12 mouse cellular contexts compared by ENCODE assay signal in the genomic region with DNA sequence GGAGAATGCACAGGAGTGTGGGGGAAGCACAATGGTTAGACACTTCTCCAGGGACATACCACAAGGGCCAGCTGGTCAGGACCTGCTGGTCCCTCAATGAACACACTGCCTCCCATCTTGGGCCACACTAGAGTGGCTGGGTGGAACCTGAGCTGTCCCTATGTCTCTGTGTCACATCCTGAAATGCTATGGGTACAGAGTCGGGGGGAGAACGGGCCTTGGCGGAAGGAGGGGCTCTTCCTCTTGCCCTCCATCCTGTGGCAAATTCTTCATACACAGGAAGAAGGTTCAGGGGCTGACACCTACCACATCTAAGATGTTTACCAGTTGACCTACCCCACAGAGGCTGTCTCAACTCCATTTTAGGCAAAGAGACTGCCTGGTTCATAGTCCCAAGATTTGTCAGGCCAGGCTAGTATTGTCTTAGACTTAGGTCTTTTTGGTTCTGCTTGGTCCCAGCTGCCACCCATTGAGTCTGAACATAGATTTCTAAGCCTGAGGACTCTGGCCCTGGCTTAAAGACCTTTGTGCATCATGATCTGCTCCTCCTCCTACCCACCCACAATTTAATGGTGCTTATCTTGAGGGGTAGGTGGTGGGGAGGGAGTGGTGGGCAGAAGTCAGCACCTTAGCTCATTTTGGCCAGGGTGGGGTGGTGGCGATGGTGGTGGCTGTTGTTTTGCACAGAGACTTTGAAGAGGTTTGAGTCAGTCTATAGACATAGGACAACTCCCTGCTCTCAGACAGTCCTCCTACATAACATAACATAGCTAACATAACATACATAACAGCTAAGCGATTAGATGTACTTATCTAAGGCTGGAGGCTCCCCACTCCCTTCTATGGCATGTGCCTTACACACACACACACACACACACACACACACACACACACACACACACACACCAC.
DNase-seq lines count a peak whose midpoint lies in the region; ATAC-seq and TF ChIP-seq lines count a peak whose summit lies in the region.
"Had no signal": no experiment of that assay in that cellular context is flagged by ENCODE, and none has a peak within 500 bp of the region (broad histone marks: within the 10 kb centered on the region; RNA-seq: fewer than 3 reads in every experiment).

No protein-coding gene starts in this region.

- WGBS in heart, postnatal 0 days, result 68% methylated on average over 5 of the region's 5 CpGs
- 53% methylated on average over 5 of the region's 5 CpGs for WGBS in liver, postnatal 0 days (ENCODE audit: insufficient replicate concordance)

- TF ChIP-seq RAD21 in MEL (IDR thresholded peaks at IDR 0.05; ENCODE audit: low read depth, low read length), result no peak

- no peak overlapping the region for H3K4me3 ChIP-seq in heart, postnatal 0 days (ENCODE audit: low read depth, low read length)
- H3K4me3 ChIP-seq in MEL (ENCODE audit: control insufficient read depth in 1 of 2, insufficient read depth in 1 of 2, low read depth in 2 of 2, low read length in 2 of 2), result peak overlapping the region; percentile 59 to 74; a peak in 3 of 4 replicates
- H3K4me3 ChIP-seq in liver, postnatal 0 days (ENCODE audit: low read depth, low read length), result no peak overlapping the region
- H3K4me3 ChIP-seq: heart, adult 2 months; hindbrain, embryonic 15.5 days; myocyte had no signal

- no peak for TF ChIP-seq EP300 in heart, postnatal 0 days (IDR thresholded peaks at IDR 0.05; ENCODE audit: low read depth)
- no peak; a peak in 1 of 4 replicates for TF ChIP-seq EP300 in MEL (IDR thresholded peaks at IDR 0.05; ENCODE audit: low read depth in 1 of 2, low read length in 2 of 2)
- no peak for TF ChIP-seq EP300 in liver, postnatal 0 days (IDR thresholded peaks at IDR 0.05; ENCODE audit: low read depth)

- no peak for ATAC-seq in heart, postnatal 0 days (ENCODE audit: insufficient read depth, low read depth)
- 0 out of 2 replicates have a peak, but pooled peaks have one; percentile 12 for ATAC-seq in liver, postnatal 0 days

- no peaks in the 10 kb centered on the region for H3K36me3 ChIP-seq in heart, postnatal 0 days (replicated peaks; ENCODE audit: control insufficient read depth, insufficient read depth, low read length)
- peaks cover 0 to 3% of the 10 kb centered on the region in 2 experiments; a peak in 2 of 4 replicates for H3K36me3 ChIP-seq in MEL (ENCODE audit: control insufficient read depth in 1 of 2, insufficient read depth in 2 of 2, low read length in 2 of 2)
- no peaks in the 10 kb centered on the region for H3K36me3 ChIP-seq in liver, postnatal 0 days (replicated peaks; ENCODE audit: insufficient read depth, low read length)
- H3K36me3 ChIP-seq: hindbrain, embryonic 15.5 days had no signal

- TF ChIP-seq CTCF in heart, postnatal 0 days (IDR thresholded peaks at IDR 0.05; ENCODE audit: low read depth), result no peak
- TF ChIP-seq CTCF in MEL (IDR thresholded peaks at IDR 0.05 in 2 of 3, conservative IDR thresholded peaks at IDR 0.05 in 1 of 3; ENCODE audit: control insufficient read depth in 1 of 3, insufficient read depth in 1 of 3, low read depth in 2 of 3, low read length in 3 of 3, poor library complexity in 1 of 3, severe bottlenecking in 1 of 3), result no peak
- no peak for TF ChIP-seq CTCF in liver, postnatal 0 days (IDR thresholded peaks at IDR 0.05; ENCODE audit: low read depth)

- no peaks in the 10 kb centered on the region for H3K27me3 ChIP-seq in heart, postnatal 0 days (ENCODE audit: control insufficient read depth, insufficient read depth, low read length)
- H3K27me3 ChIP-seq in MEL (ENCODE audit: control insufficient read depth in 1 of 2, insufficient read depth in 2 of 2, low read length in 2 of 2), result peaks cover 2 to 3% of the 10 kb centered on the region in 2 experiments
- H3K27me3 ChIP-seq in liver, postnatal 0 days (ENCODE audit: insufficient read depth, low read length), result no peaks in the 10 kb centered on the region
- H3K27me3 ChIP-seq: hindbrain, embryonic 15.5 days had no signal

- H3K4me2 ChIP-seq in heart, postnatal 0 days (ENCODE audit: low read depth, low read length), result no peak overlapping the region; the same call in 1 of the 2 replicates
- H3K4me2 ChIP-seq in liver, postnatal 0 days (ENCODE audit: low read depth, low read length), result no peak overlapping the region
- H3K4me2 ChIP-seq: hindbrain, embryonic 15.5 days had no signal

- DNase-seq in heart, postnatal 0 days (ENCODE audit: low spot score), result no peak
- no peak for DNase-seq in heart, postnatal 36 days
- DNase-seq in MEL (ENCODE audit: low read depth, low spot score), result no peak
- no peak for DNase-seq in liver, postnatal 0 days
- peak; percentile 65 to 87 for DNase-seq in thymus, adult 18-20 months
- no peak for DNase-seq in heart, postnatal 10 days
- no peak for DNase-seq in testis, postnatal 10 days (ENCODE audit: low spot score)
- no peak for DNase-seq in urinary bladder, postnatal 36 days (ENCODE audit: low spot score in 2 of 2)
- DNase-seq: cerebellum, adult 9-11 months; heart, adult 2 months had no signal

- no peaks in the 10 kb centered on the region; the same call in 1 of the 2 replicates for H3K79me2 ChIP-seq in MEL (ENCODE audit: control insufficient read depth, insufficient read depth, low read length, poor library complexity)

- intact Hi-C loops in heart, postnatal 36 days (cut with DNase I), result no loop called here
- intact Hi-C loops in heart, postnatal 10 days (cut with DNase I), result no loop called here

- no peaks in the 10 kb centered on the region for H3K4me1 ChIP-seq in heart, postnatal 0 days (ENCODE audit: control insufficient read depth, insufficient read depth)
- peaks cover 0 to 6% of the 10 kb centered on the region in 2 experiments; a peak in 2 of 4 replicates for H3K4me1 ChIP-seq in MEL (ENCODE audit: control insufficient read depth in 1 of 2, insufficient read depth in 2 of 2, low read length in 2 of 2)
- H3K4me1 ChIP-seq in liver, postnatal 0 days (ENCODE audit: insufficient read depth), result no peaks in the 10 kb centered on the region
- H3K4me1 ChIP-seq: hindbrain, embryonic 15.5 days had no signal

- no peak overlapping the region for H3K9ac ChIP-seq in heart, postnatal 0 days (replicated peaks; ENCODE audit: low read depth, low read length)
- H3K9ac ChIP-seq in MEL (ENCODE audit: control insufficient read depth, low read depth, low read length, poor library complexity, severe bottlenecking), result no peak overlapping the region
- H3K9ac ChIP-seq in liver, postnatal 0 days (replicated peaks), result no peak overlapping the region
- H3K9ac ChIP-seq: hindbrain, embryonic 15.5 days had no signal

- no peak for TF ChIP-seq POLR2A in MEL (IDR thresholded peaks at IDR 0.05; ENCODE audit: control insufficient read depth in 1 of 2, insufficient read depth in 1 of 2, low read depth in 1 of 2, low read length in 2 of 2, poor library complexity in 1 of 2)

- 0 out of 2 replicates have a peak, but pooled peaks cover 6% of the 10 kb centered on the region for H3K9me3 ChIP-seq in heart, postnatal 0 days (replicated peaks; ENCODE audit: control insufficient read depth, low read length)
- H3K9me3 ChIP-seq in MEL (replicated peaks; ENCODE audit: insufficient read depth, low read length), result no peaks in the 10 kb centered on the region
- no peaks in the 10 kb centered on the region for H3K9me3 ChIP-seq in liver, postnatal 0 days (ENCODE audit: low read length)
- H3K9me3 ChIP-seq: hindbrain, embryonic 15.5 days had no signal

- peak overlapping the region; percentile 57; the same call in 1 of the 2 replicates for H3K27ac ChIP-seq in heart, postnatal 0 days (ENCODE audit: low read depth)
- peak overlapping the region; percentile 2; the same call in 1 of the 2 replicates for H3K27ac ChIP-seq in MEL (ENCODE audit: control insufficient read depth, low read depth, low read length)
- H3K27ac ChIP-seq in liver, postnatal 0 days (ENCODE audit: low read depth), result no peak overlapping the region
- H3K27ac ChIP-seq: heart, adult 2 months; hindbrain, embryonic 15.5 days had no signal

TF ChIP-seq in MEL, 35 proteins besides CTCF, POLR2A, EP300 and RAD21:
- TF ChIP-seq BHLHE40 (IDR thresholded peaks at IDR 0.05; ENCODE audit: borderline replicate concordance, low read depth, low read length) (no peak), RCOR1 (IDR thresholded peaks at IDR 0.05; ENCODE audit: low read depth, low read length) (no peak), GABPA (IDR thresholded peaks at IDR 0.05; ENCODE audit: low read depth, low read length) (no peak), MEF2A (IDR thresholded peaks at IDR 0.05; ENCODE audit: extremely low read depth, insufficient replicate concordance, low read depth, low read length, poor library complexity, severe bottlenecking) (no peak), UBTF (IDR thresholded peaks at IDR 0.05; ENCODE audit: borderline replicate concordance, insufficient read depth, low read depth, low read length) (no peak), POLR2AphosphoS2 (IDR thresholded peaks at IDR 0.05; ENCODE audit: low read length) (no peak), MYC (IDR thresholded peaks at IDR 0.05; ENCODE audit: low read depth, low read length) (no peak), ZC3H11A (IDR thresholded peaks at IDR 0.05; ENCODE audit: low read depth, low read length) (no peak), E2F4 (IDR thresholded peaks at IDR 0.05; ENCODE audit: borderline replicate concordance, low read depth, low read length) (no peak), HCFC1 (IDR thresholded peaks at IDR 0.05; ENCODE audit: low read depth, low read length) (no peak), TAL1 (IDR thresholded peaks at IDR 0.05; ENCODE audit: low read length) (no peak)

Comparison
In these comparisons a context has a peak if more than half of its experiments do, and no peak if none do; other contexts are left out.
1. DNase-seq: peak in thymus, adult 18-20 months (2 of 2); none in heart, postnatal 0 days (single experiment), heart, postnatal 36 days (0 of 2), MEL (single experiment), liver, postnatal 0 days (single experiment), heart, postnatal 10 days (0 of 2), testis, postnatal 10 days (single experiment) and urinary bladder, postnatal 36 days (0 of 2).
2. H3K4me3 ChIP-seq: peak in MEL (2 of 2); none in heart, postnatal 0 days (single experiment) and liver, postnatal 0 days (single experiment).